Mouse (Mus musculus) stomach, postnatal 0 days (tissue): Measurements from ENCODE around the gene Lmod1. TPM values are rescaled to one million over a fixed set of nuclear protein-coding genes. Genes with fewer than 3 reads are reported as not detected.

Source experiments
- ATAC-seq: fragments of 200-750 bp; cut with Nextera tagmentation; 2 replicates; pipeline ENCODE4 v1.8.0; 2017; ENCODE audit not compliant: low FRiP score, low TSS enrichment
- DNase-seq: peaks from one replicate; pipeline ENCODE4 v3.0.0-alpha.2; 2016; ENCODE audit warnings: low spot score
- H3K27ac ChIP-seq: fragments of 300-500 bp; sonication (generic); replicated peaks from 2 replicates; pipeline ENCODE4 v1.5.1; 2014; ENCODE audit warnings: mild to moderate bottlenecking, control low read depth
- H3K27me3 ChIP-seq: fragments of 300-500 bp; sonication (generic); 2 replicates; pipeline ENCODE4 v1.6.1; 2014; ENCODE audit warnings: low read length; ENCODE audit not compliant: control insufficient read depth, insufficient read depth
- H3K36me3 ChIP-seq: fragments of 300-500 bp; sonication (generic); 2 replicates; pipeline ENCODE4 v1.6.1; 2014; ENCODE audit warnings: low read length, mixed read lengths; ENCODE audit not compliant: control insufficient read depth, insufficient read depth
- H3K4me1 ChIP-seq: fragments of 300-500 bp; sonication (generic); replicated peaks from 2 replicates; pipeline ENCODE4 v1.6.1; 2014; ENCODE audit warnings: antibody characterized with exemption; ENCODE audit not compliant: control insufficient read depth, insufficient read depth
- H3K4me2 ChIP-seq: fragments of 300-500 bp; sonication (generic); replicated peaks from 2 replicates; pipeline ENCODE4 v1.6.1; 2014; ENCODE audit warnings: low read depth, mild to moderate bottlenecking, control low read depth, moderate library complexity
- H3K4me3 ChIP-seq: fragments of 300-500 bp; sonication (generic); 2 replicates; pipeline ENCODE4 v1.5.1; 2014; ENCODE audit warnings: low read depth, low read length, control low read depth
- H3K9ac ChIP-seq: fragments of 300-500 bp; sonication (generic); 2 replicates; pipeline ENCODE4 v1.6.1; 2014; ENCODE audit warnings: mild to moderate bottlenecking, low read length, control low read depth, mixed read lengths
- H3K9me3 ChIP-seq: fragments of 300-500 bp; sonication (generic); 2 replicates; pipeline ENCODE4 v1.6.1; 2016; ENCODE audit warnings: low read length; ENCODE audit not compliant: control insufficient read depth
- CTCF ChIP-seq: IDR thresholded peaks from 2 replicates; pipeline ENCODE4 v1.5.1; 2016; ENCODE audit warnings: antibody characterized with exemption, low read depth, mild to moderate bottlenecking, moderate library complexity
- EP300 ChIP-seq: optimal IDR thresholded peaks from 2 replicates; pipeline ENCODE3; 2016; ENCODE audit warnings: antibody characterized with exemption
- WGBS: fragments of 180-500 bp; shearing (Covaris S2); extraction: QIAGEN DNeasy Blood & Tissue Kit; methylation state at CpG from one replicate; pipeline ENCODE4 v1.1.7; 2014; 5-methylcytosine and 5-hydroxymethylcytosine counted together
- polyA plus RNA-seq: library from polyadenylated mRNA; unstranded; fragments of >200 nt; fragmentation: Nextera tagmentation; extraction: Ambion mirVana; gene quantifications from 2 replicates; pipeline ENCODE4 v1.2.1, GENCODE M21; 2015

The Lmod1 gene
- polyA plus RNA-seq, 1 experiment from 2014 or later: 22.4 TPM

DNA sequence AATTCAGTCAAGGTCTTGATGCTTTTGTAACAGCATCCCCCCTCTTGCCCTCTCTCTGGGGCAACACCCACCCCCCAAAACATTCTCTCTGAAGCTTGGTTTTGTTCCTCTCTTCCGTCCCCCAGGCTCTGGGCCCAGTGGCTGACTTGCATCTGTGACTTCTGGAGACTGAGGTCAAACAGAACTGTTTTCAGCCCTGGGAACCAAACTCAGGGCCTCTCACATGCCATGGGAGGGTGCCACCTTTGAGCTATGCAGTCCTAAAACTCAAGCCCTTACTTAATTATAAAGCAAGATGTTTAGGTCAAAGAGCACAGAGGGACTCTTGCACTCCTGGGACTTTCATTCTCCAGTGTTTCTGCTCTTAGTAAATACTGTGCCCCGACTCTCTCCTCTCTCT lies 1.3 kb downstream of the Lmod1 start:
- Histone ChIP-seq H3K4me3 (peak overlapping the region; percentile 45), H3K9me3 (no peaks in the 10 kb centered on the region), H3K27ac (peak overlapping the region; percentile 90; the same call in 1 of the 2 replicates), H3K9ac (peak overlapping the region; percentile 69), H3K4me1 (no peaks in the 10 kb centered on the region), H3K27me3 (no peaks in the 10 kb centered on the region), H3K4me2 (peak overlapping the region; percentile 49), H3K36me3 (no peaks in the 10 kb centered on the region)
- DNase-seq (no peak), ATAC-seq (no peak)
- WGBS: 51% methylated on average over 2 of the region's 2 CpGs
- no peak for TF ChIP-seq CTCF
- TF ChIP-seq EP300: no peak

GRCm38 (mm10) chr1:135328368-135328767 lies 3.8 kb downstream of the Lmod1 start:
- H3K9ac ChIP-seq: 0 out of 2 replicates have a peak overlapping the region, but pooled peaks have one; percentile 27

GRCm38 (mm10) chr1:135330578-135330977 lies 6.0 kb downstream of the Lmod1 start:
- TF ChIP-seq CTCF (no peak), EP300 (no peak)
- no peak overlapping the region for H3K27ac ChIP-seq
- H3K9me3 ChIP-seq: no peaks in the 10 kb centered on the region
- no peak overlapping the region for H3K4me3 ChIP-seq
- no peak for DNase-seq
- H3K27me3 ChIP-seq: no peaks in the 10 kb centered on the region
- H3K36me3 ChIP-seq: no peaks in the 10 kb centered on the region
- ATAC-seq: no peak
- 48% methylated on average over 6 of the region's 6 CpGs for WGBS
- H3K9ac ChIP-seq: no peak overlapping the region
- H3K4me2 ChIP-seq: no peak overlapping the region; the same call in 1 of the 2 replicates
- no peaks in the 10 kb centered on the region for H3K4me1 ChIP-seq

More at GRCm38 (mm10) chr1:135328368-135328767, 3.8 kb downstream of the Lmod1 start:
- ATAC-seq: no peak
- Histone ChIP-seq H3K36me3 (no peaks in the 10 kb centered on the region), H3K4me3 (no peak overlapping the region), H3K9me3 (no peaks in the 10 kb centered on the region), H3K27ac (no peak overlapping the region), H3K27me3 (no peaks in the 10 kb centered on the region), H3K4me1 (no peaks in the 10 kb centered on the region), H3K4me2 (peak overlapping the region; percentile 49)
- no peak for DNase-seq
- WGBS: 54% methylated on average over 5 of the region's 5 CpGs
- TF ChIP-seq CTCF: no peak

DNA sequence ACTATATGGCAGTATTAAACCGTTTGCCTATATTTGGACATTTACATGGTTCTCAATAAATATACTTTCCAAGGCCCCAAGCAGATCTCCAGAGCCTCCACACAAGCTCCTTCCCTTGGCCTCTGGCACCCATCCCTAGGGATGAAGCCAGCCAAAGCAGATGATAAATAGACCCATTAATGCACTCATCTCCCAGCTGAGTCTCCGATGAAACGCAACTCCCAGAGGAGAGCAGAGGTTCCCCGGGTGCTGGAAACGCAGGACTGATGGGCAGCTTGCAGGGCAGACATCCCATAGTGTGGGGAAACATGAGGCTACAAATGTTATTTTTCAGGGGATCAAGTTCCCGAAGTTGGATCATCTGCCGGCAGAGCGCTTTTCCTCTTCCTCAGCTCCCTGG lies 17.3 kb downstream of the Lmod1 start:
- H3K4me3 ChIP-seq: no peak overlapping the region
- ATAC-seq (peak; percentile 42; the same call in 1 of the 2 replicates), DNase-seq (no peak)
- H3K27ac ChIP-seq: peak overlapping the region; percentile 56
- H3K4me1 ChIP-seq: no peaks in the 10 kb centered on the region
- H3K9ac ChIP-seq: no peak overlapping the region
- 51% methylated on average over 8 of the region's 8 CpGs for whole genome bisulfite sequencing
- no peaks in the 10 kb centered on the region for H3K9me3 ChIP-seq
- 0 out of 2 replicates have a peak overlapping the region, but pooled peaks have one; percentile 11 for H3K4me2 ChIP-seq
- H3K27me3 ChIP-seq: no peaks in the 10 kb centered on the region
- no peak for TF ChIP-seq CTCF
- TF ChIP-seq EP300: no peak
- H3K36me3 ChIP-seq: 0 out of 2 replicates have a peak, but pooled peaks cover 2% of the 10 kb centered on the region

DNA sequence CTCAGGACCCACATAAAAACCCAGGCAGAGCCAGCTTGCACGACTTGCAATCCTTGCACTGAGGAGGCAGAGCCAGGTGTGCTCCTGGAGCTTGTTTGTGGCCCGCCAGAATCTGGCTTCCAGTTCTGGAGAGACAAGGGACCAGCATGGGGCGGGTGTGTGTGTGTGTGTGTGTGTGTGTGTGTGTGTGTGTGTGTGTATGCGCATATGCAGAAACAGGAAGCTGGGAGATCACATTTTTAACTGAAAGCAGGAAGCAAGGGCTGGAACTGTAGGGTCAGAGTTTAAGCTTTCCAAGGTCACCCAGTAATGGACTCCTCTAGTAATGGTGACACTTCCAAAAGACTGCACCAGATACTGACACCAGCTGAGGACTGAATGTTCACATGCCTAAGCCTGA lies 19.4 kb downstream of the Lmod1 start:
- TF ChIP-seq CTCF: no peak
- TF ChIP-seq EP300: no peak
- 0 out of 2 replicates have a peak, but pooled peaks cover 2% of the 10 kb centered on the region for H3K36me3 ChIP-seq
- no peak overlapping the region for H3K4me2 ChIP-seq
- H3K9me3 ChIP-seq: no peaks in the 10 kb centered on the region
- DNase-seq (no peak), ATAC-seq (no peak)
- H3K27me3 ChIP-seq: no peaks in the 10 kb centered on the region
- H3K4me3 ChIP-seq: no peak overlapping the region
- no peak overlapping the region for H3K27ac ChIP-seq
- WGBS: 55% methylated on average over 4 of the region's 4 CpGs
- peaks cover 7% of the 10 kb centered on the region for H3K4me1 ChIP-seq
- H3K9ac ChIP-seq: no peak overlapping the region

GRCm38 (mm10) chr1:135346891-135347290 lies 22.3 kb downstream of the Lmod1 start:
- Histone ChIP-seq H3K4me2 (no peak overlapping the region; the same call in 1 of the 2 replicates), H3K4me3 (no peak overlapping the region), H3K9me3 (no peaks in the 10 kb centered on the region), H3K36me3 (0 out of 2 replicates have a peak, but pooled peaks cover 2% of the 10 kb centered on the region), H3K27ac (peak overlapping the region; percentile 81), H3K9ac (no peak overlapping the region), H3K27me3 (no peaks in the 10 kb centered on the region), H3K4me1 (peaks cover 7% of the 10 kb centered on the region)
- no peak for TF ChIP-seq CTCF
- no peak for TF ChIP-seq EP300
- 70% methylated on average over 3 of the region's 3 CpGs for WGBS
- ATAC-seq: peak; percentile 24; the same call in 1 of the 2 replicates
- no peak for DNase-seq
